Mouse (Mus musculus): ENCODE measurements at regions not wholly inside any gene's neighbourhood (a gene's known extent, or its start where the extent isn't known, plus 50 kb on each side); places are given as distances from the start of the nearest gene placed in this dataset.
A peak's percentile ranks its signal among the peaks of the same experiment; 100 is the strongest.

- DNase-seq (ENCODE audit: low spot score), result no peak
Observed at GRCm38 (mm10) chr1:26909926-26910665, 222.8 kb upstream of the 4931408C20Rik start.

GRCm38 (mm10) chr1:26902306-26902705 is 215.0 kb upstream of the 4931408C20Rik start:
- no peak for DNase-seq (ENCODE audit: low spot score)

GRCm38 (mm10) chr1:26857433-26857832 is 170.2 kb upstream of the 4931408C20Rik start:
- no peak for DNase-seq (ENCODE audit: low spot score)

DNA sequence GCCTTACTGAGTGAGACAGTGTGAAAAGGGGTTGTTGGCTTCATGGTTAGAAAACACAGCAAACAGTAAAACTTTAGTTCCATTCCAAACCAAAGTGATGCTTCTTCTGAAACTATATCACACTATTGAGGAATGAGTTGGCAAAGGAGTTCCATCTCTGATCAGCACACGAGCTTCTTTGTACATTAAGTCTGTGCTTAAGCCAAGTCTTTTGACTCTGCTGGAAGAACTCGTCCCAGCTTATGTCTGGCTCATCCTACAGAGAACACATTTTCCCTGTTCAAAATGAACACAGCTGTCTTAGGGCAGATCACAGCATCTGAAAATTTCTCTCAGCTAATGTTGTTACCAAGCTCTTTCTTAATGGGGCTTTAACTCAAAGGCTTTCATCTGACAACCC is 166.5 kb upstream of the 4931408C20Rik start:
- no peak for DNase-seq (ENCODE audit: low spot score)

DNA sequence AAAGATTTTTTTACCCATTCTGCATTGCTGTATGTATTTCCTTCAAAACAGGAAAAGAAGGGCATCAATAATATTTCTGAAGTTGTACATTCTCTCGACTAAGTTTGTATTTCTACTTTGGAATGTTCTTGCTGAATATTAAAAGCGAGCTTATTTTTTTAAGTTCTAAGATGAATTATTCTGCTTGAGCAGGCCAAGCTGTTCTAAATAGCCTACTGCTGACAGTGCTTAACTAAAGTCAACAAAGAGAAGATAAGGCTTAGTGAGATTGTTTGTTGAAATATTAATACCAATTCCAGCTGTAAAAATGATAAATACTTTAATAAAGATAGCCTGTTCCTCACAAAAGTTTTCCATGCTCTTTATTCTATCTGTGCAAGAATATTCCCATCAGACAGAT is 122.0 kb upstream of the 4931408C20Rik start:
- no peak for DNase-seq (ENCODE audit: low spot score)

DNA sequence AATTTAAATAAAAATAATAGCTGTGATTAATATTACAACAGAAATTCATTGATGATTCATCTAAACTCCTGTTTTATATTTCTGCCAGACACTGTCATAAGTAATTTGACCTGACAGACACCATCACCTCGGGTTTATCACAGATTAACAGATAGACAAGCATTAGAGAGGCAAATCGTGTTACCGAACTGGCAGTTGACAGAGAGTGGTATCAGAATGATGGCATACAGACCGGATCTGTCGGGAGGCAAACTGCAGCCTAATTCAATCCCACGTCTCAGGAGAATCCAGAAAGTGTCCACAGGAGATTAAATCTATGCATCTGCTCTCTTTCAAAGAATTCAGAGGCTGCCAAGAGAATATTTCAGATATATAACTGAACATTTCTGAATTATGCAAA is 77.8 kb upstream of the 4931408C20Rik start:
- peak; percentile 2 for DNase-seq (ENCODE audit: low spot score)
